Mouse (Mus musculus): ENCODE measurements at regions not wholly inside any gene's neighbourhood (a gene's known extent, or its start where the extent isn't known, plus 50 kb on each side); places are given as distances from the start of the nearest gene placed in this dataset.

GRCm38 (mm10) chr14:55387378-55387777 lies 91.2 kb upstream of the Dhrs4 start:
- TF ChIP-seq MYOG (IDR thresholded peaks at IDR 0.05; ENCODE audit: control insufficient read depth in 1 of 3, insufficient read depth in 1 of 3, insufficient read length in 2 of 3, low read depth in 2 of 3) (no peak), POLR2A (IDR thresholded peaks at IDR 0.05; ENCODE audit: insufficient read length, low read depth) (no peak), USF1 (IDR thresholded peaks at IDR 0.05; ENCODE audit: low read depth) (no peak), MAX (IDR thresholded peaks at IDR 0.05; ENCODE audit: low read depth) (no peak), TCF12 (IDR thresholded peaks at IDR 0.05; ENCODE audit: insufficient read depth, poor library complexity, severe bottlenecking) (no peak), REST (IDR thresholded peaks at IDR 0.05; ENCODE audit: insufficient read depth, insufficient read length) (no peak), CEBPB (IDR thresholded peaks at IDR 0.05; ENCODE audit: insufficient read depth, poor library complexity, severe bottlenecking) (no peak), E2F4 (IDR thresholded peaks at IDR 0.05; ENCODE audit: insufficient read depth) (no peak), TCF3 (IDR thresholded peaks at IDR 0.05; ENCODE audit: insufficient read length, low read depth) (no peak), POLR2AphosphoS2 (IDR thresholded peaks at IDR 0.05; ENCODE audit: insufficient read length, low read depth) (no peak)
